Mouse (Mus musculus) megakaryocyte, embryonic 14.5 days (primary cell): ENCODE data around the gene Sept9.

ENCODE experiments used
- FLI1 ChIP-seq: IDR thresholded peaks from 2 replicates; pipeline ENCODE4 v1.6.1; 2012; ENCODE audit warnings: low read length, inconsistent platforms, mixed read lengths
- GATA1 ChIP-seq: IDR thresholded peaks from 3 replicates; pipeline ENCODE4 v1.6.1; 2012; ENCODE audit warnings: mixed read lengths, low read length, inconsistent platforms, borderline replicate concordance

- TF ChIP-seq FLI1 (no peak), GATA1 (no peak)
These were observed 8.8 kb downstream of the Sept9 start for GRCm38 (mm10) chr11:117208151-117208673.
